Mouse (Mus musculus): ENCODE measurements at regions not wholly inside any gene's neighbourhood (a gene's known extent, or its start where the extent isn't known, plus 50 kb on each side); places are given as distances from the start of the nearest gene placed in this dataset.
"Not testable (repeated sequence)": the region's sequence is repeated elsewhere in the genome, so short reads cannot be mapped to it uniquely, and the experiment has no call there.

- DNase-seq (ENCODE audit: low read depth), result no peak
Measured at GRCm38 (mm10) chr5:148820476-148820875, 108.6 kb downstream of the Katnal1 start.

GRCm38 (mm10) chr5:148819423-148819822, 109.7 kb downstream of the Katnal1 start:
- no peak for DNase-seq (ENCODE audit: low read depth)

- no peak for DNase-seq (ENCODE audit: low read depth)
Measured at GRCm38 (mm10) chr5:148818746-148819145, 110.4 kb downstream of the Katnal1 start.

- no peak for DNase-seq (ENCODE audit: low read depth)
Measured at GRCm38 (mm10) chr5:148812840-148813239, 116.3 kb downstream of the Katnal1 start.

GRCm38 (mm10) chr5:148812016-148812415, 117.1 kb downstream of the Katnal1 start:
- peak; percentile 83 for DNase-seq (ENCODE audit: low read depth)

- no peak for DNase-seq (ENCODE audit: low read depth)
Measured at GRCm38 (mm10) chr5:148809485-148809884, 119.6 kb downstream of the Katnal1 start.

- DNase-seq (ENCODE audit: low read depth), result no peak
Measured at GRCm38 (mm10) chr5:148809055-148809454, 120.1 kb downstream of the Katnal1 start.

GRCm38 (mm10) chr5:148808426-148808825, 120.7 kb downstream of the Katnal1 start:
- no peak for DNase-seq (ENCODE audit: low read depth)

- DNase-seq (ENCODE audit: low read depth), result no peak
Measured at GRCm38 (mm10) chr5:148807612-148808011, 121.5 kb downstream of the Katnal1 start.

GRCm38 (mm10) chr5:148805030-148805429, 124.1 kb downstream of the Katnal1 start:
- no peak for DNase-seq (ENCODE audit: low read depth)

- no peak for DNase-seq (ENCODE audit: low read depth)
Measured at GRCm38 (mm10) chr5:148803772-148804171, 125.3 kb downstream of the Katnal1 start.

GRCm38 (mm10) chr5:148802720-148803119, 126.4 kb downstream of the Katnal1 start:
- DNase-seq (ENCODE audit: low read depth), result no peak

- DNase-seq (ENCODE audit: low read depth), result no peak
Measured at GRCm38 (mm10) chr5:148798541-148798940, 130.6 kb downstream of the Katnal1 start.

GRCm38 (mm10) chr5:148796072-148796471, 133.0 kb downstream of the Katnal1 start:
- no peak for DNase-seq (ENCODE audit: low read depth)

GRCm38 (mm10) chr5:148794465-148794864, 134.7 kb downstream of the Katnal1 start:
- DNase-seq (ENCODE audit: low read depth), result no peak

- DNase-seq (ENCODE audit: low read depth), result peak; percentile 55
Measured at GRCm38 (mm10) chr5:148792736-148793440, 136.2 kb downstream of the Katnal1 start.

GRCm38 (mm10) chr5:148791651-148792050, 137.5 kb downstream of the Katnal1 start:
- no peak for DNase-seq (ENCODE audit: low read depth)

GRCm38 (mm10) chr5:148790343-148790742, 138.8 kb downstream of the Katnal1 start:
- DNase-seq (ENCODE audit: low read depth), result not testable (repeated sequence)

GRCm38 (mm10) chr5:148789823-148790222, 139.3 kb downstream of the Katnal1 start:
- no peak for DNase-seq (ENCODE audit: low read depth)

- no peak for DNase-seq (ENCODE audit: low read depth)
Measured at GRCm38 (mm10) chr5:148789147-148789566, 140.0 kb downstream of the Katnal1 start.

- no peak for DNase-seq (ENCODE audit: low read depth)
Measured at GRCm38 (mm10) chr5:148788690-148789089, 140.4 kb downstream of the Katnal1 start.

- no peak for DNase-seq (ENCODE audit: low read depth)
Measured at GRCm38 (mm10) chr5:148787270-148787669, 141.8 kb downstream of the Katnal1 start.

- DNase-seq (ENCODE audit: low read depth), result not testable (repeated sequence)
Measured at GRCm38 (mm10) chr5:148781076-148781475, 148.0 kb downstream of the Katnal1 start.

Measured in c-Kit-positive CD71-positive TER-119-negative erythroid progenitor cells, embryonic 14.5 days (primary cell).